Mouse (Mus musculus) intestine, embryonic 14.5 days (tissue): ENCODE measurements around the gene Camta1. TPM values are rescaled to one million over a fixed set of nuclear protein-coding genes. Genes with fewer than 3 reads are reported as not detected.

Experiments used
- ATAC-seq: fragments of 200-750 bp; cut with Nextera tagmentation; replicated peaks from 2 replicates; pipeline ENCODE4 v1.8.0; 2017; ENCODE audit warnings: low read depth, moderate number of reproducible peaks, moderate TSS enrichment, moderate library complexity; ENCODE audit not compliant: low FRiP score, low TSS enrichment
- DNase-seq: peaks from one replicate; pipeline ENCODE4 v3.0.0-alpha.2; 2018; ENCODE audit warnings: low spot score
- H3K27ac ChIP-seq: fragments of 300-500 bp; sonication (generic); 2 replicates; pipeline ENCODE4 v1.5.1; 2014; ENCODE audit warnings: low read depth, mild to moderate bottlenecking, control low read depth
- H3K27me3 ChIP-seq: fragments of 300-500 bp; sonication (generic); replicated peaks from 2 replicates; pipeline ENCODE4 v1.6.1; 2014; ENCODE audit warnings: low read length, control low read depth; ENCODE audit not compliant: control insufficient read depth, insufficient read depth
- H3K36me3 ChIP-seq: fragments of 300-500 bp; sonication (generic); 2 replicates; pipeline ENCODE4 v1.6.1; 2014; ENCODE audit warnings: low read length, control low read depth; ENCODE audit not compliant: control insufficient read depth, insufficient read depth
- H3K4me1 ChIP-seq: fragments of 300-500 bp; sonication (generic); replicated peaks from 2 replicates; pipeline ENCODE4 v1.6.1; 2014; ENCODE audit warnings: low read length, control low read depth, mixed read lengths; ENCODE audit not compliant: control insufficient read depth, insufficient read depth
- H3K4me2 ChIP-seq: fragments of 300-500 bp; sonication (generic); 2 replicates; pipeline ENCODE4 v1.6.1; 2014; ENCODE audit warnings: low read length
- H3K4me3 ChIP-seq: fragments of 300-500 bp; sonication (generic); 2 replicates; pipeline ENCODE4 v1.5.1; 2014; ENCODE audit warnings: low read depth, low read length, control low read depth, mixed read lengths
- H3K9ac ChIP-seq: fragments of 300-500 bp; sonication (generic); 2 replicates; pipeline ENCODE4 v1.6.1; 2014; ENCODE audit warnings: mild to moderate bottlenecking, low read length
- H3K9me3 ChIP-seq: fragments of 300-500 bp; sonication (generic); 2 replicates; pipeline ENCODE4 v1.6.1; 2016; ENCODE audit warnings: low read length, control low read depth; ENCODE audit not compliant: control insufficient read depth
- WGBS: fragments of 180-500 bp; shearing (Covaris S2); extraction: QIAGEN DNeasy Blood & Tissue Kit; methylation state at CpG from one replicate; pipeline ENCODE4 v1.1.7; 2014; 5-methylcytosine and 5-hydroxymethylcytosine counted together
- polyA plus RNA-seq: library from polyadenylated mRNA; unstranded; fragments of >200 nt; fragmentation: Nextera tagmentation; extraction: Ambion mirVana; gene quantifications from 2 replicates; pipeline ENCODE4 v1.2.1, GENCODE M21; 2014

Gene Camta1
- polyA plus RNA-seq, 1 experiment from 2014 or later = 88.1 TPM

DNA sequence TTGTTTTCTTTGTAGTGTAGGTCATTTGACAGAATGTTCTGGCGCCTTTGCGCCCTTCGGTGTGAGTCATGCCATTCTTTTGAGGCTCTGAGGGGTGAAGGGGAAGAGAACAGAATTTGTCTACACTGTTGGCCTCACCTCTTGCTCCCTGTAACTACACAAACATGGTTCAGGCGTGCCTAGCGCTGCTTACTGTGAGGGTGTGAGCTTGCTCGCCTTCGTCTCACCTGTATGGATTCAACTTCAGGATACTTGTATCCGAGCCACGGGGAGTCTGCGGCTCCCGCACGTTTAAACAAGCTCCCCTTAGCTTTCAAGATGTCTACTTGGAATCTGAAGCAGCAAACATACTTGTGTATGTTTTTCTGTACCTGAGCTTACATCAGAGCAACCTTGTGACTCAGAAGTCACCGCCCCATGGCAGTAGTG, 990.7 kb downstream of the Camta1 start:
- peaks cover 29% of the 10 kb centered on the region for H3K36me3 ChIP-seq
- H3K9me3 ChIP-seq = no peaks in the 10 kb centered on the region
- H3K27ac ChIP-seq = no peak overlapping the region; the same call in 1 of the 2 replicates
- H3K4me3 ChIP-seq = no peak overlapping the region
- no peak for DNase-seq
- H3K27me3 ChIP-seq = no peaks in the 10 kb centered on the region
- WGBS = 76% methylated on average over 13 of the region's 13 CpGs
- H3K9ac ChIP-seq = no peak overlapping the region
- peaks cover 22% of the 10 kb centered on the region for H3K4me1 ChIP-seq
- no peak for ATAC-seq
- no peak overlapping the region for H3K4me2 ChIP-seq

DNA sequence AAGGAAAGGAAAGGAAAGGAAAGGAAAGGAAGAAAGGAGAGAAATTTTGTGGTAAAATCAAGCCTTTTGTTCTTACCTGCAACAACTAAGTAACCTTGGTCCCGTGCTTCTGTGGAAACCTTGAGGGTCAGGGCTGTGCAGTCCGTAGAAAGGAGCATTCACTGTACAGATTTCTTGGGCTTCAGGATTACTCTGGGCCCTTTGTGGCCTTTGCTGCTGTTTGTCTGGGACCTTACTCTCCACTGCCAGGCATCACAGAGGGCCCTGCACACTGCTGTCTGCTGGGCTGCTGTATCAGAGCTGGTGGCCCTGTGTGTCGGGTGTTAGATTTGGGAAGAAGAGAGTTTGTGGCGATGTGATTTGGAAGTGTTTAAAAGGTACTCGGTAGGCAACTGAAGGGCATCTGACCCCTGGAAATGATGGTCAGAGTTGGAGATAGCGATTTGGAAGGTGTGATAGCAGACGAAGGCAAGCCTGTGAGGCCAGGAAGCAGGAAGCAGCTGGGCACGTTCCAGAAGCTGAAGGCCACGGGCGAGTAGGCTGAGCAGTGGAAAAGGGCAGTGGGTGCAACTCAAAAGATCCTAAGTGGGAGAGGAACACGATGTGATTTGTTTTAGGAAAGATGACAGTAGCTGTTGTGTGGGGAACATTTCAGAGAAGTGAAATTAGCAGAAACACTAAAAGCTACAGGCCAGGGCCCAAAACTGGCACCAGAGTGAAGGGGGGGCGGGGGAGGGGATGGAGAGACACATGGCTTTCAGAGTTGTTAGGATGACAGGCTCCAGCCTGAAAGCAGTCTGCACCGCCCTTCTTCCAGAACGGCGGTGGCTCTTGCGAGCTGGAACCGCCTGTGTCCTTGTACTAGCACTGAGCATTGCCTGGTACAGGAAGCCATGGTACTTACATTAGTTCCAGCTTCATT, 992.1 kb downstream of the Camta1 start:
- Histone ChIP-seq H3K9me3 (no peaks in the 10 kb centered on the region), H3K9ac (no peak overlapping the region), H3K27me3 (no peaks in the 10 kb centered on the region), H3K4me2 (no peak overlapping the region), H3K4me3 (no peak overlapping the region), H3K4me1 (peaks cover 22% of the 10 kb centered on the region), H3K27ac (no peak overlapping the region), H3K36me3 (peaks cover 38% of the 10 kb centered on the region)
- WGBS = 62% methylated on average over 16 of the region's 17 CpGs
- ATAC-seq (no peak), DNase-seq (no peak)

DNA sequence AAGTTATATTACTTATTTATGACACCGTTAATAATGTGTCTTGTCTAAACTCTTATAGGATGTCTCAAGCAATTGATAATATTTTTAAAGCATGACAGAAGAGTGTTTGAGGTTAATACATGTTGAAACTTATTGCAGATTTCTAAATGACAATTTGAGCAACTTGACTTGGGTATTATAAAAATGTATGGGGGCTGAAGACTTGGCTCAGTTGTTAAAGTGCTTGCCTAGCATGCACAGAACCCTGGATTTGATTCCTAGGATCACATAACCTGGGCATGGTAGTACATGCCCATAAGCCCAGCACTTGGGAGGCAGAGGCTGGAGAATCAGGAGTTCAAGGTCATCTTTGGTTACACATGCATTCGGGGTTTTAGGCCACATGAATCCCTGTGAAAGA, 992.8 kb downstream of the Camta1 start:
- Histone ChIP-seq H3K4me1 (peaks cover 22% of the 10 kb centered on the region), H3K27me3 (no peaks in the 10 kb centered on the region), H3K4me2 (no peak overlapping the region), H3K9me3 (no peaks in the 10 kb centered on the region), H3K27ac (no peak overlapping the region), H3K9ac (no peak overlapping the region), H3K4me3 (no peak overlapping the region), H3K36me3 (peaks cover 38% of the 10 kb centered on the region)
- WGBS = 77% methylated on average over 2 of the region's 2 CpGs
- DNase-seq (no peak), ATAC-seq (no peak)

DNA sequence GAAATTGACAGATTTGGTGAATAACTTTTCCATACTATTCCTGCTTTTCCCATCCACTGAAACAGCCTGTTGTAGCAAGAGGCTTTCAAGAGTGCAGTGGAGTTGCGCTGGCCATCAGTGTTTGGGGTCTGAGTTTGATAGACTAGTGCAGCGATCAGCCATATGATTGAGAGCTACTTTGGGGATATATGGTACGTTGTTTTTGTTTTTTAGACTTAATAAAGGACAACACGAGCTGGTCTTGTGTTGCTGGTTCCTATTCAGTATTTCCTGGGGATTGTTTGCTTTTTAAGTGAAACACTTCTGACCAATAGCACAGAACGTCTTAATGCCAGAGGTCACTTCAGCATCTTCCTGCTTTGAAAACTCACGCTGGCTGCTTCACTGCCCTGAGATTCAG, 993.5 kb downstream of the Camta1 start:
- no peaks in the 10 kb centered on the region for H3K27me3 ChIP-seq
- H3K9ac ChIP-seq = no peak overlapping the region
- DNase-seq = no peak
- peaks cover 25% of the 10 kb centered on the region for H3K4me1 ChIP-seq
- ATAC-seq = no peak
- WGBS = 73% methylated on average over 6 of the region's 6 CpGs
- no peak overlapping the region for H3K4me2 ChIP-seq
- no peak overlapping the region for H3K4me3 ChIP-seq
- H3K9me3 ChIP-seq = no peaks in the 10 kb centered on the region
- H3K36me3 ChIP-seq = peaks cover 38% of the 10 kb centered on the region
- H3K27ac ChIP-seq = no peak overlapping the region

Other genes with a start within 250 kb of the Camta1 start
- 72.7 and 76.7 TPM in 2 replicates for gene Dnajc11, start 71.8 kb upstream of the Camta1 start, polyA plus RNA-seq
- 29.8 and 34.0 TPM in 2 replicates for gene Thap3, start 127.1 kb upstream of the Camta1 start, polyA plus RNA-seq
- gene Phf13, start 134.4 kb upstream of the Camta1 start, polyA plus RNA-seq = 23.1 and 24.5 TPM in 2 replicates
- gene Klhl21, start 146.9 kb upstream of the Camta1 start, polyA plus RNA-seq = 5.9 and 6.1 TPM in 2 replicates
- gene Zbtb48, start 165.8 kb upstream of the Camta1 start, polyA plus RNA-seq = 16.3 and 28.0 TPM in 2 replicates
- gene Tas1r1, start 176.7 kb upstream of the Camta1 start, polyA plus RNA-seq = 0.14 and 0.17 TPM in 2 replicates
- gene Nol9, start 177.4 kb upstream of the Camta1 start, polyA plus RNA-seq = 34.9 and 36.0 TPM in 2 replicates
- gene Plekhg5, start 210.6 kb upstream of the Camta1 start, polyA plus RNA-seq = 9.0 and 9.2 TPM in 2 replicates